Mouse (Mus musculus) heart, postnatal 0 days (tissue): ENCODE results near the gene D630039A03Rik.

Experiments used
- CTCF ChIP-seq: IDR thresholded peaks from 2 replicates; pipeline ENCODE4 v1.5.1; 2016; ENCODE audit warnings: antibody characterized with exemption, control low read depth, low read depth
- EP300 ChIP-seq: IDR thresholded peaks from 2 replicates; pipeline ENCODE4 v1.6.1; 2016; ENCODE audit warnings: antibody characterized with exemption, low read depth

DNA sequence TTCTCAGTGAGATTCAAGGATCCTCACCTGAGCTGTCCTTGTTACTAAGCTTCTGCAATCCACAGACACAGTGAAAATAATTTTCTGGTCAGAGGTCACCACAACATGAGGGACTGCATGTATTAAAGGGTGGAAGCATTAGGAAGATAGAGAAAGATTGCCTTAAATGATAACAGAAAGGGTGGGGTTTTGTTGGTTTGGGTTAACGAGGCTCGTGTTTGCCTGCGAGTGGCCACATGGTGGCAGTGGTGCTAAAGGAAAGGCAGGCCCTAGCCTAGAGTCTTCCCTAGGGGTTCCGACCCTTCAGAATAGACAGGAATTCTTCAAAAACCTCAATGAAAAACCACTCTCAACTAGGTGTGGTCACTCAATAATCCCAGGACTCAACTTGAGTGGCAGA, 14.9 kb downstream of the D630039A03Rik start:
- TF ChIP-seq CTCF (peak; percentile 66), EP300 (no peak)
